Mouse (Mus musculus): Measurements from ENCODE around the gene Armc12.

DNA sequence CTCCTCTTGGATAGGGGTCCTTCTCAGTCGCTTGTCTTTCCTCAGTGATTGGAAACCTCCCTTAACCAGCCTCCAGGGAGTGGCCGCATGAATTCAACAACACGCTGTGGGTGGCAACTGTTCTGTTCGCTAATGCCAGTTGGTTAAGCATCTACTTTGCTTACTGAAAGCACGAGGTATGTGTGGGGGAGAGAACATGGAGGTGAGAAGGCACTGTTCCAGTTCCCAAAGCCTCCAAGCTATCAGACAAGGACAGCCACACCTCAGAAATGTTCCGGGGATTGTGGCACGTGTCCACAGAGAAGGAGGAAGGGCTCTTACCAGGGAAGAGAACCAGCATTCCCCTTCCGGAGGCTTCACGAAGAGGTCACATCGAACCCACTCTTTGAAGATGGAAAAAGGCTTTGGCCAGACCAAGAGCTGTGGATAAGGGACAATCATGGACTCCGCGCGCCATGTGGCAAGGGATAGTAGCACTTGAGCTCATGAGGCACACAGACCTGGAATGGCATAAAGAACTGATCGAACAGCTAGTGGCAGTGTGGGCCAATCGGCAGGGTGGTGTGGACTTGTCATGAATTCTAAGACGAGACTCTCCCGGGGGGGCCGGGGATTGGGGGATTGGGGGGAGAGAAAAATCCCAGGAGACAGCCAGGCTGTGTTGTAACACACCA lies 42.9 kb upstream of the Armc12 start:
- TF ChIP-seq E2F4 (IDR thresholded peaks at IDR 0.05; ENCODE audit: borderline replicate concordance, low read depth, low read length) (no peak), CTCF (IDR thresholded peaks at IDR 0.05 in 2 of 3, conservative IDR thresholded peaks at IDR 0.05 in 1 of 3; ENCODE audit: control insufficient read depth in 1 of 3, insufficient read depth in 1 of 3, low read depth in 2 of 3, low read length in 3 of 3, poor library complexity in 1 of 3, severe bottlenecking in 1 of 3) (no peak)
